ENCODE assay signal across 11 mouse cellular contexts in genomic region chr1:183265921-183266467, GRCm38 (mm10). TPM values are rescaled to one million over a fixed set of nuclear protein-coding genes. Genes with fewer than 3 reads are reported as not detected.
A peak's percentile ranks its signal among the peaks of the same experiment; 100 is the strongest.
DNase-seq lines count a peak whose midpoint lies in the region; ATAC-seq and TF ChIP-seq lines count a peak whose summit lies in the region.
"Had no signal": no experiment of that assay in that cellular context is flagged by ENCODE, and none has a peak within 500 bp of the region (broad histone marks: within the 10 kb centered on the region; RNA-seq: fewer than 3 reads in every experiment).

No protein-coding gene starts in this region.

- H3K4me1 ChIP-seq in spleen, adult 2 months (ENCODE audit: control insufficient read depth, insufficient read depth, insufficient read length): peaks cover 7% of the 10 kb centered on the region; the same call in 1 of the 2 replicates
- H3K4me1 ChIP-seq in forebrain, embryonic 14.5 days (ENCODE audit: control insufficient read depth, insufficient read depth, low read length): no peaks in the 10 kb centered on the region

- WGBS in spleen, adult 2 months: 48% methylated on average over 14 of the region's 14 CpGs
- 78% methylated on average over 14 of the region's 14 CpGs for WGBS in forebrain, embryonic 14.5 days

- peak overlapping the region; percentile 29; the same call in 1 of the 2 replicates for H3K4me3 ChIP-seq in spleen, adult 2 months (ENCODE audit: extremely low read depth, insufficient read depth, insufficient read length)
- H3K4me3 ChIP-seq in forebrain, embryonic 14.5 days (ENCODE audit: low read depth, low read length): no peak overlapping the region
- H3K4me3 ChIP-seq: limb, embryonic 15.5 days had no signal

- H3K4me2 ChIP-seq in forebrain, embryonic 14.5 days (ENCODE audit: low read length): no peak overlapping the region
- H3K4me2 ChIP-seq: limb, embryonic 15.5 days had no signal

- H3K9me3 ChIP-seq in forebrain, embryonic 14.5 days (replicated peaks; ENCODE audit: control insufficient read depth, low read length): no peaks in the 10 kb centered on the region
- H3K9me3 ChIP-seq: limb, embryonic 15.5 days had no signal

- TF ChIP-seq CTCF in spleen, adult 2 months (IDR thresholded peaks at IDR 0.05; ENCODE audit: extremely low read depth, insufficient read depth, insufficient read length, insufficient replicate concordance): no peak

- DNase-seq in spleen, adult 2 months (ENCODE audit: low read depth in 1 of 2, low spot score in 2 of 2): peak; percentile 7 to 25
- no peak for DNase-seq in spleen, postnatal 4 days (ENCODE audit: low spot score in 2 of 2)
- DNase-seq in lung, postnatal 36 days: peak; percentile 26
- DNase-seq in thymus, postnatal 36 days: peak; percentile 51 to 68
- DNase-seq in layer of hippocampus, adult 11-12 months (ENCODE audit: low spot score): no peak
- DNase-seq in right cerebral cortex, postnatal 14 days: no peak
- DNase-seq in forebrain, embryonic 14.5 days (ENCODE audit: low spot score): no peak
- DNase-seq: gastrocnemius, postnatal 36 days; kidney, postnatal 10 days had no signal

- no peak overlapping the region for H3K9ac ChIP-seq in forebrain, embryonic 14.5 days (ENCODE audit: low read length)
- H3K9ac ChIP-seq: limb, embryonic 15.5 days had no signal

- peak overlapping the region; percentile 62 for H3K27ac ChIP-seq in spleen, adult 2 months (ENCODE audit: insufficient read depth, low read length)
- H3K27ac ChIP-seq in forebrain, embryonic 14.5 days (ENCODE audit: low read depth, low read length): no peak overlapping the region
- H3K27ac ChIP-seq: limb, embryonic 15.5 days had no signal

- H3K27me3 ChIP-seq in spleen, adult 2 months (ENCODE audit: control insufficient read depth, insufficient read depth, low read length): no peaks in the 10 kb centered on the region
- H3K27me3 ChIP-seq in forebrain, embryonic 14.5 days (replicated peaks; ENCODE audit: control insufficient read depth, insufficient read depth, low read length): no peaks in the 10 kb centered on the region
- H3K27me3 ChIP-seq: limb, embryonic 15.5 days had no signal

- peak; percentile 80 for ATAC-seq in granulocyte monocyte progenitor cell, adult 5-6 weeks (replicated peaks; ENCODE audit: poor library complexity, severe bottlenecking)
- ATAC-seq in forebrain, embryonic 14.5 days: no peak

- no peak for TF ChIP-seq POLR2A in spleen, adult 2 months (IDR thresholded peaks at IDR 0.05; ENCODE audit: low read depth, low read length)

- H3K36me3 ChIP-seq in spleen, adult 2 months (ENCODE audit: control insufficient read depth, insufficient read depth, low read length): no peaks in the 10 kb centered on the region
- no peaks in the 10 kb centered on the region for H3K36me3 ChIP-seq in forebrain, embryonic 14.5 days (ENCODE audit: control insufficient read depth, insufficient read depth, low read length)
- H3K36me3 ChIP-seq: limb, embryonic 15.5 days had no signal

RNA-seq across cellular contexts. Expression of gene Aida, which starts 30.4 kb away (rescaled TPM):
- polyA plus RNA-seq in spleen, adult 2 months (2012; rRNA removed): 12.8 and 13.6 TPM in 2 replicates
- 32.4 and 47.2 TPM in 2 replicates for total RNA-seq in granulocyte monocyte progenitor cell, adult 5-6 weeks (2014; fragmentation: Nextera tagmentation)
- 42.4 and 70.1 TPM in 2 replicates for total RNA-seq in granulocyte monocyte progenitor cell, adult 5-6 weeks (2017)
- 37.0 and 40.0 TPM in 2 replicates for polyA plus RNA-seq in forebrain, embryonic 14.5 days (2014; fragmentation: Nextera tagmentation; extraction: Ambion mirVana)

RNA-seq across cellular contexts. Expression of gene Brox, which starts 31.1 kb away (rescaled TPM):
- polyA plus RNA-seq in spleen, adult 2 months (2012; rRNA removed): 10.1 and 11.3 TPM in 2 replicates
- total RNA-seq in granulocyte monocyte progenitor cell, adult 5-6 weeks (2014; fragmentation: Nextera tagmentation): 25.5 and 39.3 TPM in 2 replicates
- total RNA-seq in granulocyte monocyte progenitor cell, adult 5-6 weeks (2017): 40.3 and 40.8 TPM in 2 replicates
- 109 and 126 TPM in 2 replicates for polyA plus RNA-seq in forebrain, embryonic 14.5 days (2014; fragmentation: Nextera tagmentation; extraction: Ambion mirVana)

RNA-seq across cellular contexts. Expression of gene Disp1, which starts 44.7 kb away (rescaled TPM):
- polyA plus RNA-seq in spleen, adult 2 months (2012; rRNA removed): 8.5 and 10.4 TPM in 2 replicates
- total RNA-seq in granulocyte monocyte progenitor cell, adult 5-6 weeks (2014; fragmentation: Nextera tagmentation): 4.1 and 8.3 TPM in 2 replicates
- total RNA-seq in granulocyte monocyte progenitor cell, adult 5-6 weeks (2017): 6.7 and 9.9 TPM in 2 replicates
- 4.4 and 5.5 TPM in 2 replicates for polyA plus RNA-seq in forebrain, embryonic 14.5 days (2014; fragmentation: Nextera tagmentation; extraction: Ambion mirVana)

Comparison
In these comparisons a context has a peak if more than half of its experiments do, and no peak if none do; other contexts are left out.
1. DNase-seq: peak in spleen, adult 2 months (2 of 2), lung, postnatal 36 days (single experiment) and thymus, postnatal 36 days (2 of 2); none in spleen, postnatal 4 days (0 of 2), layer of hippocampus, adult 11-12 months (single experiment), right cerebral cortex, postnatal 14 days (single experiment) and forebrain, embryonic 14.5 days (single experiment).